Mouse (Mus musculus) limb, embryonic 14.5 days (tissue): Measurements from ENCODE around the gene Ube2h. TPM values are rescaled to one million over a fixed set of nuclear protein-coding genes. Genes with fewer than 3 reads are reported as not detected.

Source experiments
- ATAC-seq: fragments of 200-750 bp; cut with Nextera tagmentation; 2 replicates; pipeline ENCODE4 v1.8.0; 2017; ENCODE audit warnings: low read depth, moderate number of reproducible peaks, moderate TSS enrichment; ENCODE audit not compliant: low FRiP score
- DNase-seq: peaks from one replicate; pipeline ENCODE4 v3.0.0-alpha.2; 2015; ENCODE audit warnings: low spot score
- H3K27ac ChIP-seq: fragments of 300-500 bp; sonication (generic); replicated peaks from 2 replicates; pipeline ENCODE4 v1.5.1; 2014; ENCODE audit warnings: low read depth, mild to moderate bottlenecking, low read length, moderate library complexity, mixed read lengths
- H3K27me3 ChIP-seq: fragments of 300-500 bp; sonication (generic); 2 replicates; pipeline ENCODE4 v1.6.1; 2014; ENCODE audit warnings: low read length, mixed read lengths; ENCODE audit not compliant: control insufficient read depth, insufficient read depth
- H3K36me3 ChIP-seq: fragments of 300-500 bp; sonication (generic); 2 replicates; pipeline ENCODE4 v1.6.1; 2014; ENCODE audit warnings: mild to moderate bottlenecking, low read length, moderate library complexity, mixed read lengths; ENCODE audit not compliant: control insufficient read depth, insufficient read depth
- H3K4me1 ChIP-seq: fragments of 300-500 bp; sonication (generic); 2 replicates; pipeline ENCODE4 v1.6.1; 2014; ENCODE audit warnings: antibody characterized with exemption, low read length, mixed read lengths; ENCODE audit not compliant: control insufficient read depth, insufficient read depth
- H3K4me2 ChIP-seq: fragments of 300-500 bp; sonication (generic); replicated peaks from 2 replicates; pipeline ENCODE4 v1.6.1; 2014; ENCODE audit warnings: low read depth, mild to moderate bottlenecking, low read length, moderate library complexity; ENCODE audit not compliant: severe bottlenecking
- H3K4me3 ChIP-seq: fragments of 300-500 bp; sonication (generic); replicated peaks from 2 replicates; pipeline ENCODE4 v1.5.1; 2014; ENCODE audit warnings: low read length
- H3K9ac ChIP-seq: fragments of 300-500 bp; sonication (generic); 2 replicates; pipeline ENCODE4 v1.6.1; 2014; ENCODE audit warnings: mild to moderate bottlenecking, low read depth, low read length, moderate library complexity; ENCODE audit not compliant: severe bottlenecking
- H3K9me3 ChIP-seq: fragments of 300-500 bp; sonication (generic); 2 replicates; pipeline ENCODE4 v1.6.1; 2016; ENCODE audit warnings: low read length; ENCODE audit not compliant: control insufficient read depth
- POLR2A ChIP-seq: fragments of 200-500 bp; IDR thresholded peaks from 2 replicates; pipeline ENCODE4 v1.8.0; 2012; ENCODE audit warnings: inconsistent platforms, mild to moderate bottlenecking, moderate library complexity, borderline replicate concordance; ENCODE audit not compliant: insufficient read depth, insufficient read length; ENCODE audit errors: extremely low read depth
- WGBS: fragments of 180-500 bp; shearing (Covaris S2); extraction: QIAGEN DNeasy Blood & Tissue Kit; methylation state at CpG from one replicate; pipeline ENCODE4 v1.1.7; 2014; 5-methylcytosine and 5-hydroxymethylcytosine counted together
- polyA plus RNA-seq, 2 experiments: library from polyadenylated mRNA; depleted of rRNA in 1 of 2; stranded (reverse) in 1 of 2; unstranded in 1 of 2; fragments of >200 nt; fragmentation: Nextera tagmentation in 1 of 2; extraction: Ambion mirVana in 1 of 2; gene quantifications; 2 replicates each; pipeline versions ENCODE4 v1.2.1 to v1.2.3; 2012 to 2014

Gene Ube2h
- polyA plus RNA-seq, 2 experiments, result 43.0 to 50.1 TPM

DNA sequence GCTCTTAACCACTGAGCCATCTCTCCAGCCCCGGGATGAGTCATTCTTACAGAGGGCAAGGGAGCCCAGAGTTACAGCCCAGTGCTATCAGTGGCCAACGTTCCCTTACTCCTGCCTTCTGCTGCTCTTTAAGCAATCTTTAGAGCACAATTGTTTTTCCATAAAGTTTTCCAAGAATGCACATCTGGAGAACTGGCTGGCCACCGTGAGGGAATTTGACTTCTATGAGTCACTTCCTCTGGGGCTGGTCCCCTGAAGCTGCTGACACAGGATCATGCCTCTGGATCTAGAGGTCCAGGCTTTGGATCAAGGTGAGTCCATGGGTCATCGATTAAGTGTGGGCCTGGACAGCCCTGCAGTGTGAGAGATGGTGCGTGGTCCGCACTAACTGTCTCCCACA, 39.7 kb upstream of the Ube2h start:
- peak overlapping the region; percentile 53; the same call in 1 of the 2 replicates for H3K27ac ChIP-seq
- H3K36me3 ChIP-seq, result no peaks in the 10 kb centered on the region
- DNase-seq, result peak; percentile 76
- no peak overlapping the region for H3K4me2 ChIP-seq
- TF ChIP-seq POLR2A, result no peak
- no peaks in the 10 kb centered on the region for H3K27me3 ChIP-seq
- no peaks in the 10 kb centered on the region for H3K9me3 ChIP-seq
- H3K4me1 ChIP-seq, result no peaks in the 10 kb centered on the region
- H3K4me3 ChIP-seq, result no peak overlapping the region
- no peak; the same call in 1 of the 2 replicates for ATAC-seq
- no peak overlapping the region for H3K9ac ChIP-seq
- WGBS, result 61% methylated on average over 6 of the region's 6 CpGs

DNA sequence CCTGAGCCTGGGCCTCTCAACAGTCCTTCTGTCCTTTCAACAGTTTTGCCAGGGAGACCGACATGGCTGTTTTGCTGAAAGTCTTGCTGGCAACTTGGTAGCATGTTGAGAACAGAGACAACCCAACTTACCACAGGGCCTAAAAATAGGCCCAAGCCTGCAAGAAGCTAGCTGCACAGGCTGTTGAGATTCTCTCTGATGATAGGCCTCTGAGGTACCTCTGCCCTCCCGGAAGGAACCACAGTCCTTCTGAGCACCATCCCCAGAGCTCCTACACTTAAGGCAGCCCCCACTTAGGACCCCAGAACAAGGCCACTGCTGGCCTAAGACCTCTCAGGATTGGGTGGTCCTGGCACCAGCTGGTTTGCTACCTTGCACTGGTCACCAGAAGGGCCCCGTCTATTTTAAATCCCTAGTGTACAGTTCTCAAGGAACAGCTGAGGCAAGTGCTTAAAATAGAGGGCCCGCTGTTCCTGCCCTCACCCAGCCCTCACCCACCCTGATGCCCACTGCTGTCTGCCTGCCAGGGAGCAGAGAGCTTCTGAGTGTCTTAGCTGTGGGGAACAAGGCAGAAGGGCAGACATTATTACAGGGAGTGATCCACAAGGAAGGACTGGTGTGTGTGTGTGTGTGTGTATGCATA, 36.0 kb upstream of the Ube2h start:
- Histone ChIP-seq H3K9ac (no peak overlapping the region), H3K27me3 (no peaks in the 10 kb centered on the region), H3K9me3 (no peaks in the 10 kb centered on the region), H3K4me3 (no peak overlapping the region), H3K4me1 (no peaks in the 10 kb centered on the region), H3K36me3 (no peaks in the 10 kb centered on the region), H3K27ac (no peak overlapping the region), H3K4me2 (no peak overlapping the region)
- no peak for TF ChIP-seq POLR2A
- ATAC-seq, result no peak
- WGBS, result 81% methylated on average over 4 of the region's 4 CpGs
- DNase-seq, result no peak

DNA sequence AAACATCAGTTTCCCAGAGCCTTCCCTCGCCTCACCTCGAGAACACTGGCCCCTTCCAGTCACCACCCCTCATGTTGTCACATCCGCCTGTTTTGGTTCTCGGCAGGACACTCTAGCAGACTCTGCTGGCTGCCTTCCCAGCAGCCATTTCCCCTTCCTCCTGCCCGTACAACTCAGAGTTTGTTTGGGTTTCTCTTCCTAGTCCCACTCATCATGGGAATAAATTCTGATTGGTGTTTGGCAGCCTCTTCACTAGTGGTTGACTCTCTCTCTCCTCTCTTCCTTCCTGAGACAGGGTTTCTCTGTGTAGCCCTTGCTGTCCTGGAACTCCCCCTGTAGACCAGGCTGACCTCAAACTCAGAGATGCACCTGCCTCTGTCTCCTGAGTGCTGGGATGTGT, 32.6 kb upstream of the Ube2h start:
- WGBS, result 20% methylated on average over 5 of the region's 5 CpGs
- no peaks in the 10 kb centered on the region for H3K27me3 ChIP-seq
- H3K9ac ChIP-seq, result no peak overlapping the region
- TF ChIP-seq POLR2A, result no peak
- H3K9me3 ChIP-seq, result no peaks in the 10 kb centered on the region
- ATAC-seq, result no peak; the same call in 1 of the 2 replicates
- H3K4me3 ChIP-seq, result no peak overlapping the region
- H3K4me2 ChIP-seq, result 0 out of 2 replicates have a peak overlapping the region, but pooled peaks have one; percentile 2
- no peaks in the 10 kb centered on the region for H3K36me3 ChIP-seq
- 0 out of 2 replicates have a peak overlapping the region, but pooled peaks have one; percentile 19 for H3K27ac ChIP-seq
- peak; percentile 73 for DNase-seq
- H3K4me1 ChIP-seq, result no peaks in the 10 kb centered on the region

DNA sequence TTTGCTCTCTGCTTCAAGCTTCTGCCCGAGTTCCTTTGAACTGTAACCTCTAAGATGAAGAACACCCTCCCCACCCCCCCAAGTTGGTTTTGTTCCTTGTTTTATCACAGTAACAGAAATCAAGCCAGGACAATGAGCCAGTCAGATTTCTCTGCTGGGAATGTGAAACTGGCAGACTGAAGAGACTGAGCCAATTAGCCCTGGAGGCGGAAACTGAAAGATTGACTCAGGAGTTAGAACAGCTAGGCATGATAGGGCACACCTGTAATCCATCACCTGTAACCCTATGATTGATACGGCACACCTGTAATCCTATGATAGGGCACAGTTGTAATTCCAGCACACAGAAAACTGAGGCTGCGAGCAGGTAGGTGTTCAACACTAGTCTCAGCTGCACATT, 27.9 kb upstream of the Ube2h start:
- Histone ChIP-seq H3K9ac (no peak overlapping the region), H3K27me3 (no peaks in the 10 kb centered on the region), H3K36me3 (no peaks in the 10 kb centered on the region), H3K27ac (no peak overlapping the region), H3K9me3 (no peaks in the 10 kb centered on the region), H3K4me3 (no peak overlapping the region), H3K4me1 (no peaks in the 10 kb centered on the region), H3K4me2 (no peak overlapping the region)
- no peak for TF ChIP-seq POLR2A
- 62% methylated on average over 4 of the region's 4 CpGs for WGBS
- no peak for ATAC-seq
- DNase-seq, result no peak

DNA sequence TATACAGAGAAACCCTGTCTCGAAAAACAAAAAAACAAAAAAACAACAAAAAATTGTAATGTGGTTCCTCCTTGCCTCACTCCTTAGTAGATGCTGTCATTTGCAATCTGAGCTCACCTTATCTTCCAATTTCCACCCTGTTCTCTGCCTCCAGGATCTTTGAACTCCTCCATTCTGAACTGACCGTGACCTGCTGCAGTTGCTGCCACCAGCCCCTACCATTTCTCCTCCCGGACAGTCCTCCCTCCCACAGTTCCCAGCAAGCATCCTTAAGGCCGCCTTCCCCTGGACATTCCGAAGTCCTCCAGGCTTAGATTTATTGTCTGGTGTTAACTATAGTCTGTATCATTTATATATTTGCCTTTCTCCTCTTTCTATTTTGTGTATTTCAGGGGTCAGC, 26.4 kb upstream of the Ube2h start:
- Histone ChIP-seq H3K27ac (no peak overlapping the region), H3K4me2 (no peak overlapping the region), H3K27me3 (no peaks in the 10 kb centered on the region), H3K36me3 (no peaks in the 10 kb centered on the region), H3K4me3 (no peak overlapping the region), H3K4me1 (no peaks in the 10 kb centered on the region), H3K9ac (no peak overlapping the region), H3K9me3 (no peaks in the 10 kb centered on the region)
- 76% methylated on average over 5 of the region's 5 CpGs for WGBS
- no peak for DNase-seq
- no peak for TF ChIP-seq POLR2A
- ATAC-seq, result no peak
